Mouse (Mus musculus) intestine, embryonic 15.5 days (tissue): ENCODE results near the gene Clcn7. TPM values are rescaled to one million over a fixed set of nuclear protein-coding genes. Genes with fewer than 3 reads are reported as not detected.
"Not testable (repeated sequence)": the region's sequence is repeated elsewhere in the genome, so short reads cannot be mapped to it uniquely, and the experiment has no call there.

Experiments used
- ATAC-seq: fragments of 200-750 bp; cut with Nextera tagmentation; 2 replicates; pipeline ENCODE4 v1.8.0; 2017; ENCODE audit warnings: moderate TSS enrichment, moderate library complexity
- H3K27ac ChIP-seq: fragments of 300-500 bp; sonication (generic); 2 replicates; pipeline ENCODE4 v1.5.1; 2015; ENCODE audit warnings: mild to moderate bottlenecking, inconsistent platforms
- H3K27me3 ChIP-seq: fragments of 300-500 bp; sonication (generic); replicated peaks from 2 replicates; pipeline ENCODE4 v1.6.1; 2015; ENCODE audit warnings: inconsistent platforms
- H3K36me3 ChIP-seq: fragments of 300-500 bp; sonication (generic); 2 replicates; pipeline ENCODE4 v1.6.1; 2015; ENCODE audit warnings: inconsistent platforms
- H3K4me1 ChIP-seq: fragments of 300-500 bp; sonication (generic); replicated peaks from 2 replicates; pipeline ENCODE4 v1.6.1; 2015; ENCODE audit warnings: inconsistent platforms
- H3K4me2 ChIP-seq: fragments of 300-500 bp; sonication (generic); replicated peaks from 2 replicates; pipeline ENCODE4 v1.6.1; 2015; ENCODE audit warnings: mild to moderate bottlenecking, inconsistent platforms
- H3K4me3 ChIP-seq: fragments of 300-500 bp; sonication (generic); replicated peaks from 2 replicates; pipeline ENCODE4 v1.5.1; 2015; ENCODE audit warnings: inconsistent platforms
- H3K9ac ChIP-seq: fragments of 300-500 bp; sonication (generic); 2 replicates; pipeline ENCODE4 v1.6.1; 2015; ENCODE audit warnings: inconsistent platforms
- H3K9me3 ChIP-seq: fragments of 300-500 bp; sonication (generic); 2 replicates; pipeline ENCODE4 v1.6.1; 2016; ENCODE audit warnings: inconsistent platforms
- WGBS: fragments of 180-500 bp; shearing (Covaris S2); methylation state at CpG from one replicate; pipeline ENCODE4 v1.1.7; 2015; 5-methylcytosine and 5-hydroxymethylcytosine counted together
- polyA plus RNA-seq: library from polyadenylated mRNA; unstranded; fragments of >200 nt; fragmentation: Nextera tagmentation; extraction: Ambion mirVana; gene quantifications from 2 replicates; pipeline ENCODE4 v1.2.1, GENCODE M21; 2015

The Clcn7 gene
- polyA plus RNA-seq, 1 experiment from 2014 or later = 20.3 TPM

GRCm38 (mm10) chr17:25111739-25112422 is 21.3 kb upstream of the Clcn7 start:
- no peak for ATAC-seq
- peaks cover 10% of the 10 kb centered on the region for H3K4me1 ChIP-seq
- H3K36me3 ChIP-seq = peaks cover 16% of the 10 kb centered on the region; the same call in 1 of the 2 replicates
- H3K9me3 ChIP-seq = no peaks in the 10 kb centered on the region
- H3K4me3 ChIP-seq = no peak overlapping the region
- H3K9ac ChIP-seq = no peak overlapping the region
- no peak overlapping the region for H3K4me2 ChIP-seq
- no peaks in the 10 kb centered on the region for H3K27me3 ChIP-seq
- WGBS = 82% methylated on average over 8 of the region's 8 CpGs
- H3K27ac ChIP-seq = no peak overlapping the region

GRCm38 (mm10) chr17:25112423-25112810 is 20.8 kb upstream of the Clcn7 start:
- ATAC-seq = no peak
- WGBS = 81% methylated on average over 3 of the region's 3 CpGs
- Histone ChIP-seq H3K4me3 (no peak overlapping the region), H3K9me3 (no peaks in the 10 kb centered on the region), H3K36me3 (peaks cover 15% of the 10 kb centered on the region; the same call in 1 of the 2 replicates), H3K4me2 (no peak overlapping the region), H3K27ac (no peak overlapping the region), H3K9ac (no peak overlapping the region), H3K4me1 (peaks cover 10% of the 10 kb centered on the region), H3K27me3 (no peaks in the 10 kb centered on the region)

DNA sequence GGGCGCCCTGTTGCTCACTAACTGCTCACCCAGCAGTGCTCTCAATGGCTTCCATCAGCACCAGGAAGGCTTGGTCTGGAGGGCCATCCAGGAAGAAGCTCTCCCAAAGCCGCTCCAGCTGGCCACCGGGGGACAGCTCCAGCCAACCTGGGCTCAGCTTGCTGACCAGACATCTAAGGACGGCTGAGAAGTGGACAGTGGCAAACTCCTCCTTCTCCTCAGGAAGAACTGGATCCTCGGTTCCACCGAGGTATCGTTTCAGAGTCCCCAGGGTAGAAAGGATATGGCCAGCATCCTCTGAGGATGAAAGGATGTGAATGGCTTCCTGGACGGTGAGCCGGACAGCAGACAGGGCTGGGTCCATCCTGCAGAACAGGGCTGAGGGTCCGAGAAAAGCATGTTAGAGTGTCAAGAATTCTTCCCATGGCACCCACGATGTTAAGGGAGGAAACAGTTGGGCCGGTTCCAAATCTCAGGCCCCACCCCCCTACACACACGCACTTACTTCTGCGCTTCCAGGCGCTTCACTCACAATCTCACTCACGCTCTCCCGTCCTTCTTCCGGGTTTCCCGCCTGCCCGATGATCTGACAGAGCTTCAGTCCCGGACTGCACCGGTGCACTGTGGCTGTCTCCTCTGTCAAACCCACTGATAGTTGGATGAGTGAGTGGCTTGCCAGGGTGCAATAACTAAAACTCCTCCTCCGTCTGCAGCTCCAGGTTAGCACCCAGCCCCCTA is 18.1 kb upstream of the Clcn7 start:
- Histone ChIP-seq H3K27me3 (no peaks in the 10 kb centered on the region), H3K4me2 (peak overlapping the region; percentile 93), H3K4me3 (peak overlapping the region; percentile 56), H3K9ac (peak overlapping the region; percentile 66), H3K27ac (peak overlapping the region; percentile 95), H3K36me3 (peaks cover 12% of the 10 kb centered on the region; the same call in 1 of the 2 replicates), H3K9me3 (no peaks in the 10 kb centered on the region), H3K4me1 (peaks cover 10% of the 10 kb centered on the region)
- WGBS = 8% methylated on average over 23 of the region's 23 CpGs
- ATAC-seq = peak; percentile 81

- Histone ChIP-seq H3K4me3 (peak within 1 kb of the TSS; percentile 56), H3K4me2 (peak within 1 kb of the TSS; percentile 93), H3K27ac (peak within 1 kb of the TSS; percentile 95), H3K9ac (peak within 1 kb of the TSS; percentile 66), H3K9me3 (no peaks in the 10 kb centered on the region), H3K4me1 (peaks cover 10% of the 10 kb centered on the region), H3K36me3 (peaks cover 12% of the 10 kb centered on the region; the same call in 1 of the 2 replicates), H3K27me3 (no peaks in the 10 kb centered on the region)
- 5% methylated on average over 40 of the region's 40 CpGs for WGBS
- ATAC-seq = peak; percentile 96
Observed at GRCm38 (mm10) chr17:25115664-25116432, 17.3 kb upstream of the Clcn7 start, which contains the start of gene Telo2. TSS of gene Telo2 (minus strand) at chr17:25115967.

DNA sequence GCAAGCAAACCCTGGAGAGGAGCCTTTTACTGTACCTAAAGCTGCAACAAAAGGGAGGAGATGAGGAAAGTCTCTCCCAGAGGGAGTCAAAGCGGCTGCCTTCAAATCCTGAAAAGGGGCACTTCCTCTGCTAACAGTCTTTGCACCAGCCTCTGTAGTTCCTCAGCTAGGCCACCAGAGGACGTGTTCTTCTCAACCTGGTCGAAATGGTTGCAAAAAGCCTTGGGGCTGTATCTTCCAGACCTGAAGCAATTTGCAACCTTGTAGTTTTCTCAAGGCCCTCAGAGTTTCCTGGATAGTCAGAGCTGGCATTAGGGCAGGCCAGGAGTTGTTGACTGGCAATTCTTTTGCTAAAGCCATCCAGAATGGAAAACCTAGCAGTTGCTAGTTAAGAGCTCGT is 15.9 kb upstream of the Clcn7 start:
- WGBS = 39% methylated on average over 4 of the region's 4 CpGs
- Histone ChIP-seq H3K4me1 (peaks cover 10% of the 10 kb centered on the region), H3K27ac (no peak overlapping the region), H3K4me3 (no peak overlapping the region), H3K4me2 (no peak overlapping the region), H3K9ac (no peak overlapping the region), H3K36me3 (peaks cover 7% of the 10 kb centered on the region; the same call in 1 of the 2 replicates), H3K9me3 (no peaks in the 10 kb centered on the region), H3K27me3 (no peaks in the 10 kb centered on the region)
- no peak for ATAC-seq

- 40% methylated on average over 3 of the region's 3 CpGs for WGBS
- no peak within 1 kb of the TSS for H3K4me3 ChIP-seq
- no peaks in the 10 kb centered on the region for H3K4me1 ChIP-seq
- no peak within 1 kb of the TSS for H3K27ac ChIP-seq
- no peaks in the 10 kb centered on the region for H3K36me3 ChIP-seq
- H3K4me2 ChIP-seq = no peak within 1 kb of the TSS
- 0 out of 2 replicates have a peak within 1 kb of the TSS, but pooled peaks have one; percentile 5 for H3K9ac ChIP-seq
- H3K9me3 ChIP-seq = no peaks in the 10 kb centered on the region
- no peaks in the 10 kb centered on the region for H3K27me3 ChIP-seq
- no peak for ATAC-seq
Observed at GRCm38 (mm10) chr17:25120406-25120805, 12.8 kb upstream of the Clcn7 start, which contains the start of gene Ptx4. TSS of gene Ptx4 (plus strand) at chr17:25120760.

- Histone ChIP-seq H3K4me2 (no peak overlapping the region), H3K27me3 (no peaks in the 10 kb centered on the region), H3K27ac (no peak overlapping the region), H3K36me3 (no peaks in the 10 kb centered on the region), H3K9me3 (no peaks in the 10 kb centered on the region), H3K4me3 (no peak overlapping the region), H3K4me1 (0 out of 2 replicates have a peak, but pooled peaks cover 2% of the 10 kb centered on the region), H3K9ac (no peak overlapping the region)
- no peak for ATAC-seq
- WGBS = 24% methylated on average over 7 of the region's 7 CpGs
Observed at GRCm38 (mm10) chr17:25123979-25124378, 9.2 kb upstream of the Clcn7 start.

DNA sequence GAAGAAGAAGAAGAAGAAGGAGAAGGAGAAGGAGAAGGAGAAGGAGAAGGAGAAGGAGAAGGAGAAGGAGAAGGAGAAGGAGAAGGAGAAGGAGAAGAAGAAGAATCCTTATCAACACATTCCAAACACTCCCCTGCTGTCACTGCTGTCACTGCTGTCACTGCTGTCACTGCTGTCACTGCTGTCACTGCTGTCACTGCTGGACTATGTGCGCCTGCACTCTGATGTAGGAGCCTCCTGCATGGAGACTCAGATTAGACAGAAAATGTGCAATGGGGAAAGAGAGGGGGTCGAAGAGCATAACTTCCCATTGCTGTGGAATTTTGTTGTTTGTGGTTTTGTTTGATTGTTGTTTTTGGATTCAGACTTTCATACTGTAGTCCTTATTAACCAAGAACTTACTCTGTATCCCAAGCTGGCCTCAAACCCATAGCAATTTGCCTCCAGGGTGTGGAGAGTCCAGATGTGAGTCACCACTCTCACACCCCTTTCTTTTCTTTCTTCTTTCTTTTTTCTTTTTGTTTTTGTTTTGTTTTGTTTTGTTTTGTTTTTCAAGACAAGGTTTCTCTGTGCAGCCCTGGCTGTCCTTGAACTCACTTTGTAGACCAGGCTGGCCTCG is 7.6 kb upstream of the Clcn7 start:
- H3K4me2 ChIP-seq, H3K9me3 ChIP-seq, H3K4me3 ChIP-seq, H3K36me3 ChIP-seq, H3K27me3 ChIP-seq, H3K9ac ChIP-seq, H3K27ac ChIP-seq, ATAC-seq, H3K4me1 ChIP-seq: not testable (repeated sequence)
- 63% methylated on average over 3 of the region's 3 CpGs for WGBS

- no peaks in the 10 kb centered on the region for H3K27me3 ChIP-seq
- no peak overlapping the region for H3K27ac ChIP-seq
- H3K4me2 ChIP-seq = no peak overlapping the region
- ATAC-seq = peak; percentile 77
- no peaks in the 10 kb centered on the region for H3K36me3 ChIP-seq
- H3K9ac ChIP-seq = no peak overlapping the region
- 47% methylated on average over 8 of the region's 8 CpGs for WGBS
- 0 out of 2 replicates have a peak, but pooled peaks cover 2% of the 10 kb centered on the region for H3K4me1 ChIP-seq
- H3K4me3 ChIP-seq = no peak overlapping the region
- H3K9me3 ChIP-seq = no peaks in the 10 kb centered on the region
Observed at GRCm38 (mm10) chr17:25127079-25127478, 6.1 kb upstream of the Clcn7 start.

DNA sequence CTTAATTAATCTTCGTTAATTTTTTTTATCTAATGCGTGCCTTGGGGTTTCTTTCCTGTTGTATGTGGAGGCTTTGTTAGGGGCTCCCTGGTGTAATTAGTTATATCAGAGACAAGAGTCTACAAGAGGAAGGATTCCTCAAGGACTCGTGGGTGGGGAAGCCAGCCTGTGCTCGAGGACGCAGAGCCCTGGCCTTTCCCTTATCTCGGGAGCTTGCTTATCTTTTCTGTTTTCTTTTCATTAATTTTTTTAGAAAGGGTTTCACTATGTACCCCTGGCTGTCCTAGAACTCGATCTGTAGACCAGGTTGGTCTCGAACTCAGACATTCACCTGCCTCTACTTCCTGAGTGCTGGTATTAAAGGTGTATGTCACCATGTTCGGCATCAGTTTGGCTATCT is 5.5 kb upstream of the Clcn7 start:
- H3K27me3 ChIP-seq = no peaks in the 10 kb centered on the region
- H3K9ac ChIP-seq = no peak overlapping the region
- no peak for ATAC-seq
- H3K9me3 ChIP-seq = no peaks in the 10 kb centered on the region
- H3K4me2 ChIP-seq = no peak overlapping the region
- H3K27ac ChIP-seq = no peak overlapping the region
- 65% methylated on average over 9 of the region's 9 CpGs for WGBS
- 0 out of 2 replicates have a peak, but pooled peaks cover 2% of the 10 kb centered on the region for H3K4me1 ChIP-seq
- no peaks in the 10 kb centered on the region for H3K36me3 ChIP-seq
- H3K4me3 ChIP-seq = no peak overlapping the region

GRCm38 (mm10) chr17:25130060-25130459 is 3.1 kb upstream of the Clcn7 start:
- H3K4me1 ChIP-seq = peaks cover 13% of the 10 kb centered on the region
- ATAC-seq = no peak
- no peak overlapping the region for H3K9ac ChIP-seq
- H3K27ac ChIP-seq = no peak overlapping the region
- no peaks in the 10 kb centered on the region for H3K27me3 ChIP-seq
- no peak overlapping the region for H3K4me2 ChIP-seq
- no peak overlapping the region for H3K4me3 ChIP-seq
- no peaks in the 10 kb centered on the region for H3K9me3 ChIP-seq
- no peaks in the 10 kb centered on the region for H3K36me3 ChIP-seq
- WGBS = 97% methylated on average over 1 of the region's 1 CpGs

- H3K4me2 ChIP-seq = no peak overlapping the region
- no peak for ATAC-seq
- no peaks in the 10 kb centered on the region for H3K27me3 ChIP-seq
- H3K9ac ChIP-seq = no peak overlapping the region
- no peak overlapping the region for H3K4me3 ChIP-seq
- H3K9me3 ChIP-seq = no peaks in the 10 kb centered on the region
- 89% methylated on average over 6 of the region's 6 CpGs for WGBS
- H3K36me3 ChIP-seq = no peaks in the 10 kb centered on the region
- H3K27ac ChIP-seq = no peak overlapping the region
- peaks cover 10% of the 10 kb centered on the region for H3K4me1 ChIP-seq
Observed at GRCm38 (mm10) chr17:25135622-25136021, 2.4 kb downstream of the Clcn7 start.
